Mouse (Mus musculus): Measurements from ENCODE around the gene Rapgef3. TPM values are rescaled to one million over a fixed set of nuclear protein-coding genes. Genes with fewer than 3 reads are reported as not detected.

The Rapgef3 gene
- 16.3 and 18.9 TPM in 2 replicates for polyA plus RNA-seq (2012; rRNA removed)

GRCm38 (mm10) chr15:97767280-97768186 is at the start of gene Rapgef3:
Gene Rapgef3 (minus strand): TSS chr15:97767972.
- no peak for DNase-seq (ENCODE audit: low read depth, low spot score)

DNA sequence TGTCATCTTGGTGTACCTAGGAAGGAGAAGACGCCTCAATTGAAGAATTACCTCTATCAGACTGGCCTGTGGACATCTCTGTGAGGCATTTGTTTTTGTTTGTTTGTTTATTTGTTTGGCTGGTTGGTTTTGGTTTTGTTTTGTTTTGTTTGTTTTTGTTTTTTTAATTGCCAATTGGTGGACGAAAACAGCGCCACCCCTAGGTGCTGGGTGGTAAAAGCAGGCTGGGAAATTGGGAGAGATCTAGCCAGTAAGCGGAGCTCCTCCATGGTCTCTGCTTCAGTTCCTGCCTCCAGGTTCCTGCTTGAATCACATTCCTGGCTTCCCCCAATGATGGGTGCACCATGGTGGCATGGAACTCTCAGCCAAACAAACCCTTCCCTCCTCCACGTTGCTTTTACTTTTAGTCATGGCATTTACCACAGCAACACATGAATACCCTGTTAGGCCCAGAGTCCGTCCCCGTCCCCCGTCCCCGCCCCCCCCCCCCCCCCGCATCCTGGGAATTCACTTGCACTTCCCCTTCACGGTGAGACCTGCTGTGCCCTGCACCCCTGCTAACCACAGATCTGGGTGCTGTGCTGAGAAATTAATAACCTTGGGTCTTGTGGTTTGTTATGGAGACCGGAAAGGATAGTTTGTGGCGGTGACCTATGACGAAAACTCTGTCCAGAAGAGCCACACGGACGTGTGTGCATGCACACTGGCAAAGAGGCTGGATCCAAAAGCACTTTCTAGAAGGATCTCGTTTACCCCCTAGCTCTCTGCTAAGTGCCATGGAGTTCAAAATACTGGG is 48.6 kb upstream of the Rapgef3 start:
- WGBS, result 91% methylated on average over 17 of the region's 17 CpGs
- no peak for DNase-seq (ENCODE audit: low read depth, low spot score)

More at GRCm38 (mm10) chr15:97767280-97768186, at the start of gene Rapgef3:
- 2% methylated on average over 44 of the region's 44 CpGs for WGBS

DNA sequence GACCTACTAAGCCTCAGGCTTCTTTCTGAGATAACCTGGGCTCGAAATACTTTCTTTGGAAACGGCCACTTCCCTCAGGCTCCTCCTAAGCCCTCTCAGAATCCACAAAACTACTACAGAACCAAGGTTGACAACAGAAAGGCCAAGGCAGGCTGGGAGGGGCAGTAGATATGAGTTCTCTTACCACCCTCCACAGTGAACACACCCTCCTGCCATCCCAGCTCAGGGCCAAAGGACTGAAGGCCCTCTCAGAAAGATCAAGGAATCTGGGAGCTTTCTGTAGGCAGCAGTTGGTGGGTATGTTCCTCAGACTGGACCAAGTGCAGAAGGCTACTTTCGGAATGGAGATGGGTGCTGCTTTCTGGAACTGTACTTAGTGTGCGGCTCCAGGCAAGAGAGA is 47.5 kb upstream of the Rapgef3 start:
- WGBS, result 90% methylated on average over 4 of the region's 4 CpGs
- no peak for DNase-seq (ENCODE audit: low read depth, low spot score)

GRCm38 (mm10) chr15:97814703-97815102 is 46.9 kb upstream of the Rapgef3 start:
- no peak for DNase-seq (ENCODE audit: low read depth, low spot score)
- 59% methylated on average over 5 of the region's 5 CpGs for WGBS

DNA sequence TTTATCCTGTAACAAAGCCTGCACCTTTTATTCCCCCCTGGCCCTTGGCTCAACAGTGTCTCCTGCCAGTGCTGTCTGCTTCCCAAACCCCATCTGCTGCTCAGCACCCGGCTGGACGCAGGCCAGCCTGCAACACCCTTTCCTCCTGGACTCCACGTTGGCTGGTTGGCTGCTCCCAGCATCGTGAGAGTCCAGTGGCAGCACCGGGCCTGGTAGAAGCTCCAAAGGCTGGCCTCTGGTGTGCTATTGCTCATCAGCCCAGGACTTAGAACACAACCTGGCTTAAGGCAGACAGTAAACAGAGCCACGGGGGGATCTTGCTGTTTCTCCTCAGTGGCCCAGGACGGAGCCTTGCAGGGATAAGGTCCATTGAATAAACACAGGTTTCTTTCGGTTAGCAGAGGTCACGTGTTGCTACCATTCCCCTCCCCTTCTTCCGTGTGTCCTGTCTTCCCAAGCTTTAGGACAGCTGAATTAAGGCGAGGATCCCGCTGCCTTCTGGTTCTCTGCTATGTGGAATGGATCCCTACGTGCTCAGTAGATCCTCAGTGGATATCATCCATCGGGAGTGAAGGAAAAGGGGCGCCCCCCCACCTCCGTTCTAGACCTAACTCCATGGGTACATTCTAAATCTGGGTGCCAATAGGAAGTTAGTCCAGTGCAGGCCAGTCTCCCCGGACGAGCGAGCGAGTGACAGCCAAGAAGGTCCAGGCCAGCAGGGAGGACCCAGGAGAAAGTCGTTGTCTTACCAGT is 45.9 kb upstream of the Rapgef3 start:
- no peak for DNase-seq (ENCODE audit: low read depth, low spot score)
- WGBS, result 43% methylated on average over 21 of the region's 21 CpGs

GRCm38 (mm10) chr15:97812875-97813274 is 45.1 kb upstream of the Rapgef3 start:
- no peak for DNase-seq (ENCODE audit: low read depth, low spot score)
- 64% methylated on average over 7 of the region's 7 CpGs for WGBS

- 42% methylated on average over 6 of the region's 6 CpGs for WGBS
- DNase-seq (ENCODE audit: low read depth, low spot score), result no peak
These were observed 44.4 kb upstream of the Rapgef3 start for GRCm38 (mm10) chr15:97812126-97812525.

DNA sequence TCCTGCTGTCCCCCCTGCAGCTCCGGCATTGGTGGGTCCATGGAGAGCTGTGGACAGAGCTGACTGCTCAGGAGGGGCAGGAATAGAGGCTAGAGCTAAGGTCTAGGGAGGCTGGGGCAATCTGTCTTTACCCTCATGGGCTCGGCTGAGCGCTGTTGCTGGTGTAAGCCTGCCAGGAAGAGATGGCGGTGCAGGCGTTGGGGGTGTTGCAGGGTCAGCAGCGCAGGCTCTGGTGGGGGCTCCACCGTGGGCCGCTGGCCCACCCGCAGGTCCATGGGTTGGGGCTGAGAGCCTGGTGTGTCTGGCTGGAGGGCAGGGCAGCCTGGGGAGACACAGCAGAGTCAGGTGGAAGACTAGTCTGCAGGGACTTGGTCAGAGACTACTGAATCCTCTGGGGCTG is 43.5 kb upstream of the Rapgef3 start:
- 89% methylated on average over 9 of the region's 9 CpGs for WGBS
- DNase-seq (ENCODE audit: low read depth, low spot score), result no peak

DNA sequence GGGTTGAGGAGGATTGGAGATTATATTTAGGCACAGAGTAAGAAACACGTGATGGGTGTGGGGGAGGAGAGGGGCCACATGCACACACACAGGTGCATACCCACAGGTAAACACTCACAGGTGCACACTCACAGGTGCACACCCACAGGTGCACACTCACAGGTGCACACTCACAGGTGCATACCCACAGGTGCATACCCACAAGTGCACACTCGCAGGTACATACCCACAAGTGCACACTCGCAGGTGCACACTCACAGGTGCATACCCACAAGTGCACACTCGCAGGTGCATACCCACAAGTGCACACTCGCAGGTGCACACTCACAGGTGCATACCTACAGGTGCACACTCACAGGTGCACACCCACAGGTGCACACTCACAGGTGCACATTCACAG is 42.6 kb upstream of the Rapgef3 start:
- no peak for DNase-seq (ENCODE audit: low read depth, low spot score)
- 93% methylated on average over 5 of the region's 5 CpGs for WGBS

DNA sequence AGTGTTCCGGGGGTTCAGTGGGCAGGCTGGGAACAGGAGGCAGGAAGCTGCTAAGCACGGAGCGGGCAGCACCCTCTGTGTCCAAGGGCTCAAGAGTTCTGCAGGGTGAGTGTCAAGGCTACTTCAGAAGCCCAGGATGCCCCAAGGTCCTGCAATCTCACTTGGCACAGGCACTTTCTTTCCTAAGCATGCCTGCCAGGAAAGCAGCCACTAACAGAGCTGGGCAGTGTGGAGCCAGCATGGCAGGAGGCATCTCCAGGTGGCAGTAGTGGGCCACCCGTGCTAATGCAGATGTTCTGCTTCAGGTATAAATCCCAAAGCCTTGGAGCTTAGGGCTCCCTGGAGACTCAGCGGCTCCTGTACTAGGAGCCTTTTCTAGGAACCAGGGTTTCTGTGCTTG is 42.2 kb upstream of the Rapgef3 start:
- DNase-seq (ENCODE audit: low read depth, low spot score), result no peak
- 80% methylated on average over 5 of the region's 5 CpGs for WGBS

DNA sequence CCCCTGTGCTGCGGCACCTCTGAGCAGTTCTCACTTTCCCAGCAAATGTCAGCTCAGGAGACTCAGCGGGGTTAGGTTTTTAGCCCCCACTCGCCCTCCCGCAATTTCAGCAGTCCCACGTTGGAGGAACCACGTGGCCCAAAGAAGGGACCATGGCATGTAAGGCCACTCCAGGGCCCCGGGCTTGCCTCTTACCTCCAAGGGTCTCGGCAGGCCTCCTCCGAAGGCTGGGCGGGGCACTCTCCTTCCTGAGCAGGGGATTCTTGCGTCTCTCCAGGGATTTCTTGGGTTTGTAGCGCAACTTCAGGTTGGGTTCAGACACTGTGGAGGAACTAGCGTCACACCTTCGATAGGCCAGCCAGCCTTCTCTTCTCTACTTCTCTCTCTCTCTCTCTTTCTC is 41.4 kb upstream of the Rapgef3 start:
- no peak for DNase-seq (ENCODE audit: low read depth, low spot score)
- 90% methylated on average over 14 of the region's 14 CpGs for WGBS

DNA sequence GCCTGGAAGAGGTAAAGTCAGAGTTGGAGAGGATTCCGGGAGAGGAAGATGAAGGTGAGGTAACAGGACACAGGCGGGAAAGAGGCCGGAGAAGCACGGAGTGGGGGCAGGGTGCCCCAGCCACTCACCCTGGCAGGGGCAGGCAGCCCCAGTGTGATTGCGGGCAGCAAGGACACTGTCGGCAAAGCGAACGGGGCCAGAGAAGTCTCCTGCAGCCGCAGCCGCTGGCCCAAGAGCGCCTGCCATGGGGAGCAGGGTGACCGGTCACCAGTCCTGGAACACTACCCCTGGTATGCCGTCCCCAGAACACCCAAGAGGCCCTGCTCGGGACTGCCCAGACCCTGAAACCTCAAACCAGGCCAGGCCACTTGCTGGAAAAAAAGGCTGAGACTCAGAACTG is 40.8 kb upstream of the Rapgef3 start:
- DNase-seq (ENCODE audit: low read depth, low spot score), result no peak
- 92% methylated on average over 14 of the region's 14 CpGs for WGBS

DNA sequence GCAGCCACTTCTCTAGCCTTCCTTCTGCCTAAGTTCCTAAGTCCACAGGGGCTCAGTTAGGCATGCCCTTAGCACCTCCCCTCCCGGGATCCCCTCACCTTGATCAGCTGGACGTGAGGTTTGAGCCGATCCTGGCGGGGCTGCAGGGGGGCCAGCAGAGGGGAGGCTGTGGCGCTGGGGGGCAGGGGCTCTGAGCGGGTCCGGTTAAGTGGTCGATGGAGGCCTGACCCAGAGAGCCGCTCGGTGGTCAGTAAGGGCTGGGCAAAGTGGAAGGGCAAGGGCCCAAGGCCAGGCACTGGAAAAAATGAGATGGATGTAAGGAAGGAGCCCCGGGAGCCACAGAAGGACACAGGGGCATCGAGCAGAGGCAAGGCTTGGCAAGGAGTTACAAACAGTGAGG is 40.1 kb upstream of the Rapgef3 start:
- WGBS, result 90% methylated on average over 12 of the region's 12 CpGs
- no peak for DNase-seq (ENCODE audit: low read depth, low spot score)

DNA sequence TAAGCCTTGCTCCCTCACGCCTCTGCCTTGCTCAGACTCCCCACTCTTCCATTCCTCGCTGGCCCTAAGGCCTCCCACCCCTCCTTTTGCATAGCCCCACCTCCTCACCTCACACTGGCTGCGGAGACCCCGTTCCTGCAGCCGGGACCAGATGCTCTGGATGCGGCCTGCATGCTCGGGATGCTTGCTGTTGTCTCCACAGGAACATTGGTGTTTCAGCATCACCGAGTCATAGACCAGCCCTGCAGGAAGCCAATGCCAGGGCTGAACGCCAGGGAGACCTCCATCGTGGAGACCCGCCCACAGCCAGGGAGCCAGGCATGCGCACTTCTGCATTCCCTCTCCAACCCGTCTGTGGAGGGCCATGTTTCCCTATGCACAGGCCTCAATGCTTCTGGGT is 34.8 kb upstream of the Rapgef3 start:
- WGBS, result 74% methylated on average over 13 of the region's 13 CpGs
- DNase-seq (ENCODE audit: low read depth, low spot score), result no peak

GRCm38 (mm10) chr15:97801811-97802210 is 34.0 kb upstream of the Rapgef3 start:
- WGBS, result 83% methylated on average over 7 of the region's 7 CpGs
- no peak for DNase-seq (ENCODE audit: low read depth, low spot score)

DNA sequence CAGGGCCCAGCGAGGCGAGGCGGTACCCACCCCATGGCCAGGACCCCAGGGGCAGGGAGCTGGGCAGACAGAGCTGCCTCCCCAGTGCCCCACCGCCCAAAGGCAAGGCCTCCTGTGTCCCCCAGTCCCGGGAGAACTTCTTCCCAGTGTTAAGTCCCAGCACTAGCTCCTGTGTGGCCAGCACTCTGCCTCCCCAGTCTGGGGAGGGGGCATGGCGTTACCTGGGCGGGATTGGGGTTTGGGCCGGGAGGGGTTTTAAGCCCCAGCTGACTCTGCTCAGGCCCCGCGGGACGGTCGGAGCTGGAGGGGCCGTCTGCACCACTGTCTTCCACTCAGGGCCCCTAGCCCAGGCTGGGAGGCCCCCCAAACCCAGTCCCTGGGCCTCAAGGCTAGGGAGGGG is 33.1 kb upstream of the Rapgef3 start:
- 90% methylated on average over 13 of the region's 13 CpGs for WGBS
- DNase-seq (ENCODE audit: low read depth, low spot score), result no peak

DNA sequence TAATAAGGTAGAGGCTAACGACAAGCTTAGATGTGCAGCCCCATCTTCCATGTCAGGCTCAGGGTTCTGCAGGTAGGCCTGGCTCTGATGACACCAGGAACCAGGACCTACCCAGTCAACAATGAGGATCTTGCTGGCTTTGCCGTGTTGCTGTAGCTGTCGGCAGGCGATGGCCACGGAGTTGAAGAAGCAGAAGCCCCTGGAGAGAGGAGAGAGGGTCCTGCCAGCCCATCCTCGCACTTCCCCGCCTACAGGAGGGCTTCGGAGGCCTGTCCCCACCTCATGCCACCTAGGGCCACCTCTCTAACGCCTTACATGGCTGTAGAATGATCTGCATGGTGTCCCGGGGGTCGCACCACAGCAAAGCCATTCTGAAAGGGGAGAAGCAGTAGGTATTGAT is 31.7 kb upstream of the Rapgef3 start:
- DNase-seq (ENCODE audit: low read depth, low spot score), result no peak
- 92% methylated on average over 11 of the region's 11 CpGs for WGBS

DNA sequence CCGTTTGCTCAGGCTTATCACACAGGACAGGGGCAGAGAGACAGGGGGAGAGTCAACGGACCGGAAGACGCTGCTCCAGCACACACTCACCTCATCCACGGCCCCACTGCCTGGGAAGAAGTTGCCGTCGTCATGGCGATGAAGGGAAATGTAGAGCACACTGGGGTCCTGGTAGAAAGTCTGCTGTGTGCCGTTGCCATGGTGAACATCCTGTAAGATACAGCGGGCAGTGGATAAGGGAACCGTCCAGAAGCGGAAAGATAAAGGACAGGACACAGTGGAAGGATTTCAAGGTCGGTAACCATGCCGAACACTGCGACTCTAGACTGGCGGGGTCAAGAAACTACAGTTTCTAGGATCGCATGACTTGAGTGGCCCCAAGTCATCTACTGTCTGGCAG is 30.4 kb upstream of the Rapgef3 start:
- 87% methylated on average over 17 of the region's 17 CpGs for WGBS

GRCm38 (mm10) chr15:97796674-97797310 is 29.0 kb upstream of the Rapgef3 start:
- no peak for DNase-seq (ENCODE audit: low read depth, low spot score)
- 95% methylated on average over 17 of the region's 17 CpGs for WGBS

More for the DNA sequence above, 30.4 kb upstream of the Rapgef3 start:
- no peak for DNase-seq (ENCODE audit: low read depth, low spot score)

Data from large intestine, adult 2 months (tissue).